Mouse (Mus musculus) liver, embryonic 13.5 days (tissue): ENCODE results near the gene Acacb. TPM values are rescaled to one million over a fixed set of nuclear protein-coding genes. Genes with fewer than 3 reads are reported as not detected.
A peak's percentile ranks its signal among the peaks of the same experiment; 100 is the strongest.

Experiments
- ATAC-seq: fragments of 200-750 bp; cut with Nextera tagmentation; 2 replicates; pipeline ENCODE4 v1.8.0; 2017; ENCODE audit warnings: low read depth, mild to moderate bottlenecking, moderate number of reproducible peaks, moderate library complexity
- DNase-seq: peaks from one replicate; pipeline ENCODE4 v3.0.0; 2022
- H3K27ac ChIP-seq: fragments of 300-500 bp; sonication (generic); 2 replicates; pipeline ENCODE4 v1.5.1; 2015; ENCODE audit warnings: moderate library complexity, mild to moderate bottlenecking, inconsistent platforms
- H3K27me3 ChIP-seq: fragments of 300-500 bp; sonication (generic); 2 replicates; pipeline ENCODE4 v1.6.1; 2015; ENCODE audit warnings: mild to moderate bottlenecking, inconsistent platforms
- H3K36me3 ChIP-seq: fragments of 300-500 bp; sonication (generic); 2 replicates; pipeline ENCODE4 v1.6.1; 2015; ENCODE audit warnings: mild to moderate bottlenecking, inconsistent platforms
- H3K4me1 ChIP-seq: fragments of 300-500 bp; sonication (generic); replicated peaks from 2 replicates; pipeline ENCODE4 v1.6.1; 2015; ENCODE audit warnings: inconsistent platforms
- H3K4me2 ChIP-seq: fragments of 300-500 bp; sonication (generic); 2 replicates; pipeline ENCODE4 v1.6.1; 2015; ENCODE audit warnings: inconsistent platforms, mild to moderate bottlenecking, moderate library complexity
- H3K4me3 ChIP-seq: fragments of 300-500 bp; sonication (generic); replicated peaks from 2 replicates; pipeline ENCODE4 v1.5.1; 2015; ENCODE audit warnings: mild to moderate bottlenecking, inconsistent platforms
- H3K9ac ChIP-seq: fragments of 300-500 bp; sonication (generic); 2 replicates; pipeline ENCODE4 v1.6.1; 2015; ENCODE audit warnings: mild to moderate bottlenecking, inconsistent platforms
- H3K9me3 ChIP-seq: fragments of 300-500 bp; sonication (generic); replicated peaks from 2 replicates; pipeline ENCODE4 v1.6.1; 2016; ENCODE audit warnings: inconsistent platforms
- WGBS: fragments of 180-500 bp; shearing (Covaris S2); methylation state at CpG from one replicate; pipeline ENCODE4 v1.1.7; 2015; ENCODE audit not compliant: insufficient replicate concordance; 5-methylcytosine and 5-hydroxymethylcytosine counted together
- polyA plus RNA-seq: library from polyadenylated mRNA; unstranded; fragments of >200 nt; fragmentation: Nextera tagmentation; extraction: Ambion mirVana; gene quantifications from 2 replicates; pipeline ENCODE4 v1.2.1, GENCODE M21; 2015

The Acacb gene
- polyA plus RNA-seq, 1 experiment from 2014 or later = 0.56 TPM

DNA sequence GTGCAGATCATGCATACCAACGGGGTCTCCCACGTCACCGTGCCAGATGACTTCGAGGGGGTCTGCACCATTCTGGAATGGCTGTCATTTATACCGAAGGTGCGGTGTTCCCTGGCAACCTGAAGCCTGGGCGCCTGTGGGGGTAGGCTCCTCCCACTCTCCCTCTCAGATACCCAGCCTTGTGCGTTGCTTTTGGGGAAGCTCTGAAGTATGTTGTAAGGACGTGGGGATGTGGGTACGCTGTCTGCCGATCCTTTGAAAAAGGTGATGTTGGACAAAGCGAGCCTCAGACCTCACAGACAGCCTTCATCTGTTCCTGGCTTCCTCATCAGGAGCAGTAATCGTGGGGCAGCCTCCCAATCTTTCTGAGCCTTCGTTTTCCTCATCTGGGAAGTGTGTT, 93.4 kb downstream of the Acacb start:
- Histone ChIP-seq H3K27me3 (no peaks in the 10 kb centered on the region), H3K9me3 (no peaks in the 10 kb centered on the region), H3K4me2 (no peak overlapping the region), H3K27ac (no peak overlapping the region), H3K4me1 (no peaks in the 10 kb centered on the region; the same call in 1 of the 2 replicates), H3K9ac (no peak overlapping the region), H3K4me3 (no peak overlapping the region), H3K36me3 (no peaks in the 10 kb centered on the region)
- no peak for DNase-seq
- ATAC-seq = no peak
- 38% methylated on average over 14 of the region's 14 CpGs for WGBS

DNA sequence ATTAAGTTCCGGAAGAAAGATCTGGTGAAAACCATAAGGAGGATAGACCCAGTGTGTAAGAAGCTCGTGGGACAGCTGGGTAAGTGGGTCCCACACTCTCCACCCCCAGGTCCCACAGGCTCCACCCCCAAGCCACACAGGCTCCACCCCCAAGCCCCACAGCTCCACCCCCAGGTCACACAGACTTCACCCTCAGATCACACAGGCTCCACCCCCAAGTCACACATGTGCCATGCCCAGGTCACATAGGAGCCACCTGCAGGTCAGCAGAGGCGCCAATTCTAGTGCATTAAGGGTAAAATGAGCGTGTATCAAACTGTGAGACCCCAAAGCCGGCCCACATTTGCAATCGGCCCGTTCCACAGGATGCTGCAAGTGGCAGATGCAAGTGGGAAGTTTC, 100.1 kb downstream of the Acacb start:
- Histone ChIP-seq H3K36me3 (no peaks in the 10 kb centered on the region), H3K27ac (no peak overlapping the region), H3K9ac (no peak overlapping the region), H3K4me1 (no peaks in the 10 kb centered on the region; the same call in 1 of the 2 replicates), H3K4me2 (no peak overlapping the region), H3K27me3 (no peaks in the 10 kb centered on the region), H3K4me3 (no peak overlapping the region), H3K9me3 (no peaks in the 10 kb centered on the region)
- ATAC-seq (no peak), DNase-seq (no peak)
- 57% methylated on average over 7 of the region's 7 CpGs for WGBS

DNA sequence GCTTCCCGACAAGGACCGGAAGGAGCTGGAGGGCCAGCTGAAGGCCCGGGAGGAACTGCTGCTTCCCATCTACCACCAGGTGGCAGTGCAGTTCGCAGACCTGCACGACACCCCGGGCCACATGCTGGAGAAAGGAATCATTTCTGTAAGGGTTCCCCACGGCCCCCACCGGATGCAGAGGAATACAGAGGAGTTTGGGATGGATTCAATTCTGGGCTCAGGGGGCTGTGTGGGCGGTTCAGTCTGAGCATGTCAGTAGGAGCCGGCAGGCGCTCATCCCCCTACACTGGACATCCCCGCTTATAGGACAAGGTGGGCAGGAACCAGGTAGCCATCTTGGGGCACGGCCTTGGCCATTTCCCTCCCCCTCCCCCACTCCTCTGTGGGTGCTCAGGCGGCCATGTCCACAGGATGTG, 101.8 kb downstream of the Acacb start:
- H3K9me3 ChIP-seq = no peaks in the 10 kb centered on the region
- DNase-seq (peak; percentile 15), ATAC-seq (no peak)
- H3K4me3 ChIP-seq = no peak overlapping the region
- H3K36me3 ChIP-seq = no peaks in the 10 kb centered on the region
- H3K9ac ChIP-seq = no peak overlapping the region
- no peaks in the 10 kb centered on the region for H3K27me3 ChIP-seq
- H3K4me1 ChIP-seq = no peaks in the 10 kb centered on the region; the same call in 1 of the 2 replicates
- no peak overlapping the region for H3K4me2 ChIP-seq
- no peak overlapping the region for H3K27ac ChIP-seq
- 17% methylated on average over 14 of the region's 14 CpGs for WGBS

DNA sequence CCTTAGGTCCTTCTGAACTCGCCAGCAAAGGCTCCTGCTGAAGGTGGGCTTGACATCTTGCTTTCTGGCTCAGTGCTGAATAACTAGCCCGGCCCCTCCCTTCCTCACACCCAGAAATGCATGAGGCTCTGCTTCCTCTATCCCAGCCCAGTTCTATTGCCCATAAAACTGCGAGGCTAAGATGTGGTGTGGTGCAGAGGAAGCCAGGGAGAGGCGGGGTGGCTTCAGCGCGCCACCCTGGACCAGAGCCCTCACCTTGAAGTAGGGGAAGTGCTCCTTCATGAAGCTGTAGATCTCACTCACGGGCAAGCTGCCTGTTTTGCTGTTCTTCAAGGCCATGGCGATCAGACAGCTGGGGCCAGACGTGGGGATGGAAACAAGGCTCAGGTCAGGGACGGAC, 113.2 kb downstream of the Acacb start:
- Histone ChIP-seq H3K36me3 (no peaks in the 10 kb centered on the region), H3K4me2 (no peak overlapping the region), H3K9ac (no peak overlapping the region), H3K9me3 (no peaks in the 10 kb centered on the region), H3K27ac (no peak overlapping the region), H3K4me3 (no peak overlapping the region), H3K4me1 (no peaks in the 10 kb centered on the region), H3K27me3 (no peaks in the 10 kb centered on the region)
- ATAC-seq (no peak), DNase-seq (no peak)
- 40% methylated on average over 10 of the region's 10 CpGs for WGBS

DNA sequence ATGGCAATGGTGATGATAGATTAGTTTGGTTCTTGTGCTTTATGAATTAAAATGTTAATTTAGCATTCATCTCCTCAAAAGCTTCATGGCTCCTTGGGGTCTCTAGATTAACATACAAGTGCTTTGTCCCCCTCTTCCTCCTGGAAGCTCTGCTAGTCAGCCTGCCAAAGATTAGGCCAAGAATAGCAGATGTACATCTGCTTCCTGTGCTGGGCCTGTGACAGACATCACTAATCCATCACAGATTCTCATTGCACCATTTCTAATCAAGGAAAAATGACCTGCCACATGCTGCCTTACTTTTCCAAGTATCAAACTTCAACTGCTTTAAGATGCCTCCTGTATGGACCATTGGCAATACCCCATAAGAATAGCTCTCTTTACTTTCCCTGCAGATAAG, 115.2 kb downstream of the Acacb start:
- Histone ChIP-seq H3K9ac (no peak overlapping the region), H3K9me3 (no peaks in the 10 kb centered on the region), H3K4me2 (no peak overlapping the region), H3K27ac (no peak overlapping the region), H3K4me1 (no peaks in the 10 kb centered on the region), H3K36me3 (no peaks in the 10 kb centered on the region), H3K27me3 (no peaks in the 10 kb centered on the region), H3K4me3 (no peak overlapping the region)
- no peak for ATAC-seq
- no peak for DNase-seq

DNA sequence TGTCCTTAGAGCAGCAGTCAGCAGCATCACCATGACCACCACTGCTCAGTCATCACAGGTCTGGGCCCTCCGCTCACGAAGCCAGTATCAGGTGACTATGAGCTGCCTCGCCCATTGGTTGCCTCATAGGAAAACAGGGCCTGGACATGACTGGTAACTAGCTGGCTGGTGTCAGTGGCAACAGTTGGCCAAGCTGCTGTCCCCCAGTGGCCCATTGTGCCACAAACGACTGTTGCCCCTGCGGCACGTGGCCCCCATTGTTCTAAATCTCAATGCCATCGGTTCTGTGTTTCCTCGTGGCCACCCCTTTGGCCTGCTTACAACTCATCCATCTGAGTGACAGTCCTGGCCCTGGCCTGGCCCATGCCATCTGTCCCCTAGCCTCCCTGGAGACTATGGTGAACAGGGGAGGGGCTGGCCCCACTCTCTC, 117.7 kb downstream of the Acacb start:
- H3K9me3 ChIP-seq = no peaks in the 10 kb centered on the region
- DNase-seq (no peak), ATAC-seq (no peak)
- H3K27ac ChIP-seq = no peak overlapping the region
- whole genome bisulfite sequencing = 63% methylated on average over 8 of the region's 8 CpGs
- no peaks in the 10 kb centered on the region for H3K4me1 ChIP-seq
- H3K9ac ChIP-seq = no peak overlapping the region
- no peak overlapping the region for H3K4me2 ChIP-seq
- no peaks in the 10 kb centered on the region for H3K36me3 ChIP-seq
- no peak overlapping the region for H3K4me3 ChIP-seq
- H3K27me3 ChIP-seq = peaks cover 9% of the 10 kb centered on the region; the same call in 1 of the 2 replicates

DNA sequence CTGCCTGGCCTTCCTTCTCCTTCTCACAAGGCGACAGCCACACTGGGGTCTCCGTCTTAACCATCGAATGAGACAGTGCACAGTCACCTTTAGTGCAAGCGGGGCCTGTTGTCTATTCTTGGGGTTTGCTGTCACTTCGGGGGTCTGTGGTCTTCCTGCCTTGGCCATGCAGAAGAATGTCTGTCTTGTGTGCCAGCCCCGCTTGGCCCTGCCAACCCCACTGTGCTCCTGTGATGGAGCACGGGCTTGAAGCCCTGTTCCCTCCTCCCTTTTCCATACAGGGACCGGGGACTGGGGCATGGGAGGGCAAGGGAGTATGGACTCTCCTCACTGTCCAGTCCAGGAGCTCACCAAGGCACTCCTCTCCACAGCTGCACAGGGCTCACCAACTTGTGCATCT, 118.5 kb downstream of the Acacb start:
- ATAC-seq = no peak
- no peaks in the 10 kb centered on the region for H3K36me3 ChIP-seq
- H3K27ac ChIP-seq = no peak overlapping the region
- H3K9ac ChIP-seq = no peak overlapping the region
- H3K4me1 ChIP-seq = no peaks in the 10 kb centered on the region
- no peaks in the 10 kb centered on the region for H3K9me3 ChIP-seq
- WGBS = 62% methylated on average over 8 of the region's 8 CpGs
- peaks cover 16% of the 10 kb centered on the region for H3K27me3 ChIP-seq
- no peak overlapping the region for H3K4me2 ChIP-seq
- no peak for DNase-seq
- no peak overlapping the region for H3K4me3 ChIP-seq

DNA sequence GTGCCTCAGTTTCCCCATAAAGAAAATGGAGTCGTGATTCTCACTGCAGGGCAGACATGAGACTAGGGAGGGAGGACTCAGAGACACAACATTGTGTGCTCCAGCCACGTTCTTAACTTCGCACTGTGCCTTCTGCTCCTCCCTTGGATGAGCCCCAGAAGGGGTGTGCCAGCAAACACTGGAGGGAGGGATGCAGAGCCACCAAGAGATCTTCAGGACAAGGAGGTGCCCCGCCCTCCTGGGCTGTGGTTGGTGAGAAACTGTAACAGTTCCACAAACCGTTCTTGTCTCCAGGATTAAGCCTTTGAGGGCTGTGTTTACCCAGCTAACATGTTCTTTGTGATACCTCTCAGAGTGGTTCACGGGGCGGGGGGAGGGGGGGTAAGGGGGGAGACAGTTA, 122.3 kb downstream of the Acacb start:
- no peaks in the 10 kb centered on the region for H3K9me3 ChIP-seq
- 26% methylated on average over 7 of the region's 7 CpGs for whole genome bisulfite sequencing
- no peak overlapping the region for H3K27ac ChIP-seq
- H3K4me2 ChIP-seq = no peak overlapping the region
- peaks cover 3% of the 10 kb centered on the region; the same call in 1 of the 2 replicates for H3K4me1 ChIP-seq
- no peaks in the 10 kb centered on the region for H3K36me3 ChIP-seq
- H3K27me3 ChIP-seq = peaks cover 55% of the 10 kb centered on the region
- DNase-seq = no peak
- no peak for ATAC-seq
- no peak overlapping the region for H3K4me3 ChIP-seq
- no peak overlapping the region for H3K9ac ChIP-seq

DNA sequence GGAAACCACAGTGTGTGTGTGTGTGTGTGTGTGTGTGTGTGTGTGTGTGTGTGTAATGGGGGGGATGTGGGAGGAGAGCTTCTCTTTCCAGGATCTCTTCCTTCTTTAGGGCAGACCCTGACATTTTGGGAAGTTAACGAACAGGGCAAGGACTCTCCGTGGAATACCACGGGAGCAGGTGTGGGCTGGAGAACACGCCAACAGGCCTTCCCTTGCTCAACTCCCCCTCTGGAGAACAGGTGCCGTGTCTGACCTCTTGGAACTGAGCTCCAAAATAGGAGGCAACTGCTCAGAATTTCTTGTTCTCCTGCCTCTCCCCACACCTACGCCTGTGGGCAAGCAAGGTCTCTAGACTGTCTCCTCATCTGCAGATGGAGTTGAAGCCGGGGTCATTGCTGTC, 123.2 kb downstream of the Acacb start:
- no peak for ATAC-seq

DNA sequence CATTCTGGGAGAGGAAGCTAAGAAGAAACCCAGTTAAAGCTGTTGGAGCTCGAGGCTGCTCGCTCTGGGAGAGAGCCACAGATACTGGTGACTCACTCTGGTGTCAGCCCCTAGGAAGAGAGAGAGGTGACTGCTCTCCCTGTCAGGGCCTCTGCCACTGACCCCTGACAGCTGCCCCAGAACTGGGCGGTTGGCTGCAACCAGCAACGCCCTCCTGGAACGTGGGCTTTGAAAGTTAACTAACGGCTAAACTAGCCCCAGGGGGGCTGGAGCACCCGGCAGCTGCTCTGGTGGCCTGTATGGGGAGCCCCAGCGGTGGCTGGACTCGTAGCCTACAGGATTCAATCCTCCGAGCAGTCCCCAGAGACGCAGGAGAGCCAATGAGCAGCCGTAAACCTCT, 123.6 kb downstream of the Acacb start:
- no peak for ATAC-seq
- 22% methylated on average over 12 of the region's 12 CpGs for whole genome bisulfite sequencing
- Histone ChIP-seq H3K36me3 (no peaks in the 10 kb centered on the region), H3K27ac (no peak overlapping the region), H3K4me3 (no peak overlapping the region), H3K9ac (no peak overlapping the region), H3K4me1 (peaks cover 3% of the 10 kb centered on the region; the same call in 1 of the 2 replicates), H3K27me3 (peaks cover 68% of the 10 kb centered on the region), H3K4me2 (no peak overlapping the region), H3K9me3 (no peaks in the 10 kb centered on the region)
- no peak for DNase-seq

More for the DNA sequence above, 123.2 kb downstream of the Acacb start:
- Histone ChIP-seq H3K4me1 (peaks cover 3% of the 10 kb centered on the region; the same call in 1 of the 2 replicates), H3K36me3 (no peaks in the 10 kb centered on the region), H3K4me2 (no peak overlapping the region), H3K9ac (no peak overlapping the region), H3K9me3 (no peaks in the 10 kb centered on the region), H3K27me3 (peaks cover 63% of the 10 kb centered on the region), H3K4me3 (no peak overlapping the region), H3K27ac (no peak overlapping the region)
- 28% methylated on average over 7 of the region's 7 CpGs for WGBS
- DNase-seq = no peak

DNA sequence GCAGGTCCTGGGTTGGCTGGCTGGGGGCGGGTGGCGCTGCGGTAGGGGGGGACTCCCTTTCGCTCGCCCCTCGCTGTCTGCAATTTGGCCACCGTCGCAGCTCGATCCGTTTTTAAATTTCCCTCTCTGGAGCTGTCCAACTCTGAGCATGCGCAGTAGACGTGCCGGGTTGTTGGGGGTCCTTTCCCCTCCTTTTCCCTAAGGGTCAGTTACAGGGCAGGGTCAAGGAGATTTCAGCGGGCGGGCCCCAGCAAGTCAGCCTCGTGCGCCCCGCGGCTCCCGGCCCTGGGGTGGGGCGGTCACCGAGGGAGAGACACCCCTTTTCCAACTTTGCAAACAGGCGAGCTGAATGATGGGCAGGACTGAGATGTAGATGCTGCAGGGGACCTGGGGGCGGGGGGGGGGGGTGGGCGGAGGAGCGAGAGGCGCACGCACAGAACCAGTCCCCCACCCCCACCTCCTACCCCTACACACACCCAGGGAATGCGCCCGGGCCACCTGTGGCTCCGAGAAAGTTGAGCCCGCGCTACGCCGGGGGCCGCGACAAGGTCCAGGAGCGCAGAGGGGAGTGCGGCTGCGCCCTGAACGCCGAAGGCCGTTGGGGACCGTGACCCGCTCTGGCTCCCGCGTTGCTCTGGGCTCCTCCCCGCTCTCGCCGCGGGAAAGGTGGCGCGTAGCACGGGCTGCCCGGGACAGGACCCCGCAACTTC, 127.5 kb downstream of the Acacb start, which contains the start of gene Foxn4:
Foxn4 (minus strand) TSS at position 115 of the 710 bp plus-strand sequence.
- H3K36me3 ChIP-seq = no peaks in the 10 kb centered on the region
- DNase-seq (no peak), ATAC-seq (no peak)
- H3K27me3 ChIP-seq = peaks cover 96% of the 10 kb centered on the region
- no peak within 1 kb of the TSS for H3K9ac ChIP-seq
- H3K4me2 ChIP-seq = peak within 1 kb of the TSS; percentile 38
- H3K9me3 ChIP-seq = no peaks in the 10 kb centered on the region
- H3K4me1 ChIP-seq = peaks cover 3% of the 10 kb centered on the region; the same call in 1 of the 2 replicates
- no peak within 1 kb of the TSS for H3K27ac ChIP-seq
- 1% methylated on average over 55 of the region's 56 CpGs for WGBS
- peak within 1 kb of the TSS; percentile 26 for H3K4me3 ChIP-seq

DNA sequence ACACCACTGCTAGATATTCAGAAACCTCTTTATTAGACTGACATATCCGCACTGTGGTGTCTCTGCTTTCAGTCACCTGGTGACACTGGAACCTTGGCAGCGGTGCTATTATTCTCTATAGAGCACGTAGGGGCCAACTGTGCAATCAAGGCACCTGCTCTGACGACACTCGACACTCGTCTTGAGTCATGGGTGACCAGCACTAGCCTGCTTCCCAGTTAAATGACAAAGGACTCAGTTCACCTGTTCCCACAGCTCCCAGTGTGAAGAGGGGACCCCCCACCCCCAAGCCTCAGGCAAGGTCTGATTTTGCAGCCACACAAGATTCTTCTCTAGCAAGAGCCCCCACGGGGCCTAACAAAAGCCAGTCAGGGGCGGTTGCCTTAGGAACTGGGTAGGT, 129.0 kb downstream of the Acacb start:
- DNase-seq (no peak), ATAC-seq (no peak)
- no peaks in the 10 kb centered on the region for H3K9me3 ChIP-seq
- H3K9ac ChIP-seq = no peak overlapping the region
- H3K4me1 ChIP-seq = peaks cover 3% of the 10 kb centered on the region; the same call in 1 of the 2 replicates
- no peak overlapping the region for H3K27ac ChIP-seq
- H3K27me3 ChIP-seq = peaks cover 91% of the 10 kb centered on the region
- WGBS = 24% methylated on average over 8 of the region's 8 CpGs
- H3K4me2 ChIP-seq = no peak overlapping the region
- no peak overlapping the region for H3K4me3 ChIP-seq
- no peaks in the 10 kb centered on the region for H3K36me3 ChIP-seq
